Mouse (Mus musculus): ENCODE data around the gene Armh2.

DNA sequence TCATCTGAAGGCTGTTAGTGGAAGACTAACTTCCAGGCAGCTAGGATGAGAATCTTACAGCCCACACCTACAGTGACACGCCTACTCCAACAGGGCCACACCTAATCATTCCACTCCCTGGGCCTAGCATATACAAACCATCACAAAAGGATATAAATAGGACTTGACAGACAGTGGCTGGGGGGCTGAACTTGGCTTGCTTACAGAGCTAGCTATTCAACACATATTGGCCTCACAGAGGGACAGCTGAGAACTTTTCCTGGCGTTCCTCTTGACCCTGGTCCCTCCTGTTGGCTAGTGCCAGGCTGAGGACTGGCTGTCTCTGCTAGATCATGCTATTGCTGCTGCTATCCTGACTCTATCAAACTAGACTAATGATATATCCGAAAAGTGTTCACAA, 6.8 kb downstream of the Armh2 start:
- no peak for TF ChIP-seq HCFC1 (IDR thresholded peaks at IDR 0.05; ENCODE audit: borderline replicate concordance, insufficient read depth, low read length)
- TF ChIP-seq ZNF384 (IDR thresholded peaks at IDR 0.05; ENCODE audit: low read depth, low read length): no peak
- TF ChIP-seq MAFK (IDR thresholded peaks at IDR 0.05; ENCODE audit: insufficient read depth, low read depth, low read length): no peak
- TF ChIP-seq ZC3H11A (IDR thresholded peaks at IDR 0.05; ENCODE audit: borderline replicate concordance, low read depth, low read length): no peak
